Mouse (Mus musculus) heart, postnatal 0 days (tissue): Measurements from ENCODE around the gene Meaf6. TPM values are rescaled to one million over a fixed set of nuclear protein-coding genes. Genes with fewer than 3 reads are reported as not detected.
A peak's percentile ranks its signal among the peaks of the same experiment; 100 is the strongest.

Experiments
- ATAC-seq: fragments of 200-750 bp; cut with Nextera tagmentation; 2 replicates; pipeline ENCODE4 v1.8.0; 2017; ENCODE audit warnings: low read depth, moderate number of reproducible peaks, moderate library complexity; ENCODE audit not compliant: insufficient read depth
- DNase-seq: peaks from one replicate; pipeline ENCODE4 v3.0.0-alpha.2; 2016; ENCODE audit warnings: low spot score
- H3K27ac ChIP-seq: fragments of 300-500 bp; sonication (generic); 2 replicates; pipeline ENCODE4 v1.5.1; 2014; ENCODE audit warnings: low read depth, mild to moderate bottlenecking
- H3K27me3 ChIP-seq: fragments of 300-500 bp; sonication (generic); 2 replicates; pipeline ENCODE4 v1.6.1; 2014; ENCODE audit warnings: low read length, mixed read lengths; ENCODE audit not compliant: control insufficient read depth, insufficient read depth
- H3K36me3 ChIP-seq: fragments of 300-500 bp; sonication (generic); replicated peaks from 2 replicates; pipeline ENCODE4 v1.6.1; 2014; ENCODE audit warnings: low read length, mixed read lengths; ENCODE audit not compliant: control insufficient read depth, insufficient read depth
- H3K4me1 ChIP-seq: fragments of 300-500 bp; sonication (generic); 2 replicates; pipeline ENCODE4 v1.6.1; 2014; ENCODE audit warnings: antibody characterized with exemption; ENCODE audit not compliant: control insufficient read depth, insufficient read depth
- H3K4me2 ChIP-seq: fragments of 300-500 bp; sonication (generic); 2 replicates; pipeline ENCODE4 v1.6.1; 2014; ENCODE audit warnings: low read depth, mild to moderate bottlenecking, low read length, moderate library complexity
- H3K4me3 ChIP-seq: fragments of 300-500 bp; sonication (generic); 2 replicates; pipeline ENCODE4 v1.5.1; 2014; ENCODE audit warnings: low read depth, low read length
- H3K9ac ChIP-seq: fragments of 300-500 bp; sonication (generic); replicated peaks from 2 replicates; pipeline ENCODE4 v1.6.1; 2014; ENCODE audit warnings: low read depth, low read length, mixed read lengths
- H3K9me3 ChIP-seq: fragments of 300-500 bp; sonication (generic); replicated peaks from 2 replicates; pipeline ENCODE4 v1.6.1; 2016; ENCODE audit warnings: low read length; ENCODE audit not compliant: control insufficient read depth
- CTCF ChIP-seq: IDR thresholded peaks from 2 replicates; pipeline ENCODE4 v1.5.1; 2016; ENCODE audit warnings: antibody characterized with exemption, control low read depth, low read depth
- EP300 ChIP-seq: IDR thresholded peaks from 2 replicates; pipeline ENCODE4 v1.6.1; 2016; ENCODE audit warnings: antibody characterized with exemption, low read depth
- WGBS: fragments of 180-500 bp; shearing (Covaris S2); extraction: QIAGEN DNeasy Blood & Tissue Kit; methylation state at CpG from one replicate; pipeline ENCODE4 v1.1.7; 2014; 5-methylcytosine and 5-hydroxymethylcytosine counted together
- polyA plus RNA-seq: library from polyadenylated mRNA; unstranded; fragments of >200 nt; fragmentation: Nextera tagmentation; extraction: Ambion mirVana; gene quantifications from 2 replicates; pipeline ENCODE4 v1.2.1, GENCODE M21; 2015
- total RNA-seq: library from RNA; depleted of rRNA; stranded (reverse); fragments of >200 nt; gene quantifications from 2 replicates; pipeline ENCODE4 v1.2.3, GENCODE M21; 2014; ENCODE audit warnings: low replicate concordance

Meaf6 gene
- total and polyA plus RNA-seq, 2 experiments from 2014 or later, result 28.9 TPM

GRCm38 (mm10) chr4:125122431-125123278, 37.7 kb downstream of the Meaf6 start:
- Histone ChIP-seq H3K27ac (peak overlapping the region; percentile 74), H3K36me3 (peaks cover 22% of the 10 kb centered on the region), H3K27me3 (no peaks in the 10 kb centered on the region), H3K9ac (peak overlapping the region; percentile 20; the same call in 1 of the 2 replicates), H3K4me3 (no peak overlapping the region), H3K9me3 (no peaks in the 10 kb centered on the region), H3K4me1 (peaks cover 40% of the 10 kb centered on the region), H3K4me2 (peak overlapping the region; percentile 24)
- TF ChIP-seq CTCF (no peak), EP300 (no peak)
- ATAC-seq (no peak), DNase-seq (peak; percentile 23)
- WGBS, result 26% methylated on average over 16 of the region's 16 CpGs

GRCm38 (mm10) chr4:125123279-125123671, 38.3 kb downstream of the Meaf6 start:
- DNase-seq (no peak), ATAC-seq (no peak)
- peak overlapping the region; percentile 74 for H3K27ac ChIP-seq
- no peak for TF ChIP-seq EP300
- no peak for TF ChIP-seq CTCF
- peaks cover 45% of the 10 kb centered on the region for H3K4me1 ChIP-seq
- H3K4me3 ChIP-seq, result no peak overlapping the region
- H3K36me3 ChIP-seq, result peaks cover 22% of the 10 kb centered on the region
- H3K9ac ChIP-seq, result peak overlapping the region; percentile 20; the same call in 1 of the 2 replicates
- H3K9me3 ChIP-seq, result no peaks in the 10 kb centered on the region
- peak overlapping the region; percentile 24; the same call in 1 of the 2 replicates for H3K4me2 ChIP-seq
- 66% methylated on average over 7 of the region's 7 CpGs for WGBS
- H3K27me3 ChIP-seq, result no peaks in the 10 kb centered on the region

- ATAC-seq (no peak), DNase-seq (no peak)
- H3K27ac ChIP-seq, result peak overlapping the region; percentile 36
- no peak overlapping the region for H3K9ac ChIP-seq
- no peak for TF ChIP-seq CTCF
- no peak for TF ChIP-seq EP300
- no peaks in the 10 kb centered on the region for H3K27me3 ChIP-seq
- WGBS, result 35% methylated on average over 7 of the region's 7 CpGs
- no peak overlapping the region for H3K4me2 ChIP-seq
- no peaks in the 10 kb centered on the region for H3K9me3 ChIP-seq
- peaks cover 12% of the 10 kb centered on the region for H3K36me3 ChIP-seq
- H3K4me3 ChIP-seq, result no peak overlapping the region
- peaks cover 47% of the 10 kb centered on the region for H3K4me1 ChIP-seq
Observed at GRCm38 (mm10) chr4:125124424-125125209, 39.7 kb downstream of the Meaf6 start.

GRCm38 (mm10) chr4:125125361-125125921, 40.5 kb downstream of the Meaf6 start:
- H3K9me3 ChIP-seq, result no peaks in the 10 kb centered on the region
- no peak for ATAC-seq
- 81% methylated on average over 7 of the region's 7 CpGs for WGBS
- peaks cover 6% of the 10 kb centered on the region; the same call in 1 of the 2 replicates for H3K36me3 ChIP-seq
- TF ChIP-seq CTCF (no peak), EP300 (no peak)
- no peak overlapping the region; the same call in 1 of the 2 replicates for H3K9ac ChIP-seq
- peak overlapping the region; percentile 34; the same call in 1 of the 2 replicates for H3K27ac ChIP-seq
- DNase-seq, result no peak
- H3K4me1 ChIP-seq, result peaks cover 47% of the 10 kb centered on the region
- H3K4me3 ChIP-seq, result no peak overlapping the region
- H3K27me3 ChIP-seq, result no peaks in the 10 kb centered on the region
- H3K4me2 ChIP-seq, result no peak overlapping the region

- Histone ChIP-seq H3K27ac (no peak overlapping the region), H3K36me3 (no peaks in the 10 kb centered on the region), H3K4me3 (no peak overlapping the region), H3K9me3 (no peaks in the 10 kb centered on the region), H3K9ac (no peak overlapping the region), H3K27me3 (no peaks in the 10 kb centered on the region), H3K4me1 (peaks cover 47% of the 10 kb centered on the region), H3K4me2 (peak overlapping the region; percentile 100; the same call in 1 of the 2 replicates)
- ATAC-seq (no peak), DNase-seq (no peak)
- 86% methylated on average over 3 of the region's 3 CpGs for WGBS
- TF ChIP-seq CTCF (no peak), EP300 (no peak)
Observed at GRCm38 (mm10) chr4:125126186-125126585, 41.3 kb downstream of the Meaf6 start.
